Mouse (Mus musculus): ENCODE measurements at regions not wholly inside any gene's neighbourhood (a gene's known extent, or its start where the extent isn't known, plus 50 kb on each side); places are given as distances from the start of the nearest gene placed in this dataset.

DNA sequence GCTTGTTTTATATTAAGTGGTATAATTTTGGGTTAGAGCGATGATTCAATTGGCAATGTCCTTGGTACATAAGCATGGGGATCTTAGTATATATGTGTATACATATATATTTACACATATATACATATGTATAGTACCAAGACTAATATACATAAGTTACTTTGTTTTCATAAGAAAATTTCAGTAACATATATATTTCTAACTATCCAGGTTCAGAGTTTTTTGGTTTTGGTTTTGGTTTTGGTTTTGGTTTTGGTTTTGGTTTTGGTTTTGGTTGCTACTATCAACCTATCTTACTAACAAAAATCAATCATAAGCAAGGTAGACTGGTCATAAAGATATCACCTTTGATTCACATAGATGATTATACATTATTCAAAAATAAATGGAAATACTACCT, 67.7 kb upstream of the Tacr3 start:
- TF ChIP-seq ZNF384 (IDR thresholded peaks at IDR 0.05; ENCODE audit: low read depth, low read length) (no peak), HCFC1 (IDR thresholded peaks at IDR 0.05; ENCODE audit: borderline replicate concordance, insufficient read depth, low read length) (no peak), MAFK (IDR thresholded peaks at IDR 0.05; ENCODE audit: insufficient read depth, low read depth, low read length) (no peak)
